Mouse (Mus musculus): ENCODE data around the gene Angptl1. TPM values are rescaled to one million over a fixed set of nuclear protein-coding genes. Genes with fewer than 3 reads are reported as not detected.

Angptl1 gene
- polyA plus RNA-seq, 1 experiment = 0.04 TPM

DNA sequence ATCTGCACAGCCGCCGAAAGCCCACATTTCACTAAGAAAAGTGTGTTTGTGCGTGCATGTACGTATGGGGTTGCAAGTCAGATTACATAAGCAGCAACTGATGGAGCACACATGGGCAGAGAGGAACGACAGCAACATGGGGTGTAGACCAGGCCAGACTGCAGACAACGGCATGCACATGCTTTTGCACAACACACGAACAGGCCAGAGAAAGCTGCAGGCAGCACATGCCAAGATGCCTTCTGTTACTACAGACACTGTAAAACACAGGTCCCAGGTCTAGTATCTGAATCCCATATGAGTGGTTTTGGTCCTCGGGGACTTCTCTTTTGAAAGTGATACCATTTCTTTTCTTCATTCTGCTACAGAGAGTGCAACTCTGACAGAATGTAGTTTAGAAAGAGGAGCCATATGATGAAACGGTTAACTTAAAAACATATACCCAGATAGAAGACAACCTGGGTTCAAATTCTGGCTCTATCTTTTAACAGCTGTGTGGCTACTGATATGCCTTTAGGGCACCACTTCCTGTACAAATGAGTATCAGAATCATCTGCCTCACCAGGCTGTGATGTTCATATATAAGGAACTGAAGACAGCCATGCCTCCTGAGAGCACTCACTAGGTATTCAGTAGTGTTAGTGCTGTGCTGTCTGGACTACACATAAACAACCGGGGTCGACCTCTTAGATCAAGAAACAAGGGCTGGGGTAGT, 3.4 kb downstream of the Angptl1 start:
- Histone ChIP-seq H3K79me2 (ENCODE audit: control insufficient read depth, insufficient read depth) (no peaks in the 10 kb centered on the region), H3K4me3 (no peak overlapping the region), H3K36me3 (ENCODE audit: control insufficient read depth, insufficient read depth) (no peaks in the 10 kb centered on the region), H3K4me2 (ENCODE audit: low read depth) (no peak overlapping the region), H3ac (ENCODE audit: control insufficient read depth, insufficient read length) (no peak overlapping the region), H3K27me3 (ENCODE audit: control insufficient read depth, insufficient read depth, insufficient read length) (no peaks in the 10 kb centered on the region)
- TF ChIP-seq MYOD1 (IDR thresholded peaks at IDR 0.05; ENCODE audit: control insufficient read depth in 1 of 3, insufficient read length in 2 of 3, low read depth in 2 of 3) (no peak), POLR2A (IDR thresholded peaks at IDR 0.05; ENCODE audit: insufficient read length, low read depth) (no peak), USF1 (IDR thresholded peaks at IDR 0.05; ENCODE audit: low read depth) (no peak), SRF (IDR thresholded peaks at IDR 0.05; ENCODE audit: control insufficient read depth, insufficient read length, low read depth) (no peak), CEBPB (IDR thresholded peaks at IDR 0.05; ENCODE audit: insufficient read depth, poor library complexity, severe bottlenecking) (no peak), MYOG (IDR thresholded peaks at IDR 0.05; ENCODE audit: control insufficient read depth in 1 of 3, insufficient read depth in 1 of 3, insufficient read length in 2 of 3, low read depth in 2 of 3) (no peak), TCF12 (IDR thresholded peaks at IDR 0.05; ENCODE audit: insufficient read depth, poor library complexity, severe bottlenecking) (no peak), E2F4 (IDR thresholded peaks at IDR 0.05; ENCODE audit: insufficient read depth) (no peak), REST (IDR thresholded peaks at IDR 0.05; ENCODE audit: insufficient read depth, insufficient read length) (no peak), POLR2AphosphoS2 (IDR thresholded peaks at IDR 0.05; ENCODE audit: insufficient read length, low read depth) (no peak), MAX (IDR thresholded peaks at IDR 0.05; ENCODE audit: low read depth) (no peak), TCF3 (IDR thresholded peaks at IDR 0.05; ENCODE audit: insufficient read length, low read depth) (no peak)

DNA sequence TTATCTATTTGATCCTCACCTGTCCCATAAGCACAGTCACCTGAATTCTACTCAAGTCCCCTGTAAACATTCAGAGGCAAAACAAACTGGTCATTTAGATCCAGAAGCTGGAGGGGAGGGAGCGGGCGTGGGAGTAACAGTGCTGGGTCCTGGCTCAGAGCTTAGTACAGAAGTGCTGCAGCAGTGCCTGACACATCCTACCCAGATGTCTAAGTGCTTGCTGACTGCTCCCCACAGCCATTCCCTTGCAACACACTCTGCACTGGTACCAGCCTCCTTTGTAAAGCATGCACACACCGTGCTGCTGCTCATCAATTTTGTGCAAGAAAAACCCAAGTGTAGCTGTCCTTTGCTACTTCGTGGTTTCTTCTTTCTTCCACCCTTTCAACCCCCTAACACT, 8.7 kb downstream of the Angptl1 start:
- no peak for TF ChIP-seq USF1 (IDR thresholded peaks at IDR 0.05; ENCODE audit: low read depth)
- no peak overlapping the region for H3ac ChIP-seq (ENCODE audit: control insufficient read depth, insufficient read length)
- no peaks in the 10 kb centered on the region for H3K27me3 ChIP-seq (ENCODE audit: control insufficient read depth, insufficient read depth, insufficient read length)
- H3K79me2 ChIP-seq (ENCODE audit: control insufficient read depth, insufficient read depth) = no peaks in the 10 kb centered on the region
- H3K36me3 ChIP-seq (ENCODE audit: control insufficient read depth, insufficient read depth) = no peaks in the 10 kb centered on the region
- H3K4me3 ChIP-seq = no peak overlapping the region
- no peak overlapping the region for H3K4me2 ChIP-seq (ENCODE audit: low read depth)

DNA sequence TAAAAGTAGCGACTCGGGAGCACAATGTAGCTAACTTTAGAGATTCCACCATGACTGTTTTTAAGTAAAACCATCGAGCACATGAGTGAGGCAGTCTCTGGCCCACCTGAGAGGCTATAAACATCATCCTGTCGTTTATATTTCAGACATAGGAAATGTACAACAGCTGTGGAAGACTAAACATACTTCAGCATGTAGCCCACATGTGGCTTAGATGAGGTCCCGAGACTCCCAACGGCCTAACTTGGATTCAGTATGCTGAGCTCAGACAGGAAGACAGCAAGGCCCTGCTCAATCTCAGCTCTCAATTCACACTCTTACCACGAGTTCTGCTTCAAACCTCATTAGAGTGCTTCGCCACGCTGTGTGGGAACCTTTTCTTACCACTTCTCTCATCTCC, 14.0 kb downstream of the Angptl1 start:
- Histone ChIP-seq H3K79me2 (ENCODE audit: control insufficient read depth, insufficient read depth) (no peaks in the 10 kb centered on the region), H3ac (ENCODE audit: control insufficient read depth, insufficient read length) (no peak overlapping the region), H3K4me2 (ENCODE audit: low read depth) (no peak overlapping the region), H3K4me3 (no peak overlapping the region), H3K27me3 (ENCODE audit: control insufficient read depth, insufficient read depth, insufficient read length) (no peaks in the 10 kb centered on the region), H3K36me3 (ENCODE audit: control insufficient read depth, insufficient read depth) (no peaks in the 10 kb centered on the region)
- TF ChIP-seq TCF3 (IDR thresholded peaks at IDR 0.05; ENCODE audit: insufficient read length, low read depth) = no peak
- TF ChIP-seq MYOD1 (IDR thresholded peaks at IDR 0.05; ENCODE audit: control insufficient read depth in 1 of 3, insufficient read length in 2 of 3, low read depth in 2 of 3) = no peak
- TF ChIP-seq MYOG (IDR thresholded peaks at IDR 0.05; ENCODE audit: control insufficient read depth in 1 of 3, insufficient read depth in 1 of 3, insufficient read length in 2 of 3, low read depth in 2 of 3) = no peak
- TF ChIP-seq MAX (IDR thresholded peaks at IDR 0.05; ENCODE audit: low read depth) = no peak
- TF ChIP-seq POLR2AphosphoS2 (IDR thresholded peaks at IDR 0.05; ENCODE audit: insufficient read length, low read depth) = no peak
- TF ChIP-seq CEBPB (IDR thresholded peaks at IDR 0.05; ENCODE audit: insufficient read depth, poor library complexity, severe bottlenecking) = no peak

DNA sequence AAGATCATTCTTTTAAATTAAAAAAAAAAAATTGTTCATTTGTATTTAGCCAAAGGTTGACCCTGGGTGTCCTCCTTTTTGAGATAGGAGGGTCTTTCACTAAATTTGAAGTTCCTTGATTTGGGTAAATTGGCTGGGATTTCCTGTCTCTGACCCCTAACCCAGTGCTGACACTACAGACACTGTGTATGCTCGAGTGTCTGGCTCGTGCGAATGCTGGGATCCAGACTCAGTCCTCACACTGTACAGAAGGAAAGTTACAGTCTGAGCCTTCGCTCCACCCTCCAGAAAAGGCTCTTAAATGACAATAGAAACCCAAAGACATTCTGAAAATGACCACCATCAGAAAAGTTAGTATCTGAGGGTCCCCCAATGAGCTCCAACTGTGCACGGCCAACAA, 14.5 kb downstream of the Angptl1 start:
- no peak for TF ChIP-seq REST (IDR thresholded peaks at IDR 0.05; ENCODE audit: insufficient read depth, insufficient read length)
- TF ChIP-seq SRF (IDR thresholded peaks at IDR 0.05; ENCODE audit: control insufficient read depth, insufficient read length, low read depth) = no peak
- no peak for TF ChIP-seq POLR2AphosphoS2 (IDR thresholded peaks at IDR 0.05; ENCODE audit: insufficient read length, low read depth)
- no peak for TF ChIP-seq TCF12 (IDR thresholded peaks at IDR 0.05; ENCODE audit: insufficient read depth, poor library complexity, severe bottlenecking)
- no peak for TF ChIP-seq USF1 (IDR thresholded peaks at IDR 0.05; ENCODE audit: low read depth)
- TF ChIP-seq MAX (IDR thresholded peaks at IDR 0.05; ENCODE audit: low read depth) = no peak
- no peak for TF ChIP-seq TCF3 (IDR thresholded peaks at IDR 0.05; ENCODE audit: insufficient read length, low read depth)
- TF ChIP-seq CEBPB (IDR thresholded peaks at IDR 0.05; ENCODE audit: insufficient read depth, poor library complexity, severe bottlenecking) = no peak
- TF ChIP-seq E2F4 (IDR thresholded peaks at IDR 0.05; ENCODE audit: insufficient read depth) = no peak
- no peak for TF ChIP-seq POLR2A (IDR thresholded peaks at IDR 0.05; ENCODE audit: insufficient read length, low read depth)
- no peak for TF ChIP-seq MYOD1 (IDR thresholded peaks at IDR 0.05; ENCODE audit: control insufficient read depth in 1 of 3, insufficient read length in 2 of 3, low read depth in 2 of 3)
- H3K36me3 ChIP-seq (ENCODE audit: control insufficient read depth, insufficient read depth) = no peaks in the 10 kb centered on the region
- no peaks in the 10 kb centered on the region for H3K79me2 ChIP-seq (ENCODE audit: control insufficient read depth, insufficient read depth)
- H3K4me3 ChIP-seq = no peak overlapping the region
- H3K4me2 ChIP-seq (ENCODE audit: low read depth) = no peak overlapping the region
- no peaks in the 10 kb centered on the region for H3K27me3 ChIP-seq (ENCODE audit: control insufficient read depth, insufficient read depth, insufficient read length)
- no peak overlapping the region for H3ac ChIP-seq (ENCODE audit: control insufficient read depth, insufficient read length)

DNA sequence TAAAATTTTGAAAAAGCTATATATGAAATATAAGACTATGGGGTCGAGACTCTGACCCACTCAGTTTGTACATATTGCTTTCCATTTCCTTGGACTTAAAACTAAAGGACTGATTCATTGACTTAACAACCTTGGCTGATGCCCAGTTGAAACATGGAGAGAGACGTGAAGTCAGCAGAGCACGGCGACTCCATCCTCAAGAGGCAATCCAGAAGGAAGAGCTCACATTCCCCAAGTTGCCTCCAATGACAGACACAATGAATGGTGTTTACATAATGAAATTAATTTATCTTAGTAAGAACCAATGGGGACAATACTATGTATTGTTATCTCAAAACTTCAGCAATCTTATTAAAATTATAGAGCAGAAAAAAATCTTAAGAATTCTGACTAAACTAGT, 16.2 kb downstream of the Angptl1 start:
- Histone ChIP-seq H3ac (ENCODE audit: control insufficient read depth, insufficient read length) (no peak overlapping the region), H3K79me2 (ENCODE audit: control insufficient read depth, insufficient read depth) (no peaks in the 10 kb centered on the region), H3K27me3 (ENCODE audit: control insufficient read depth, insufficient read depth, insufficient read length) (no peaks in the 10 kb centered on the region), H3K4me3 (no peak overlapping the region), H3K36me3 (ENCODE audit: control insufficient read depth, insufficient read depth) (no peaks in the 10 kb centered on the region), H3K4me2 (ENCODE audit: low read depth) (no peak overlapping the region)
- TF ChIP-seq MAX (IDR thresholded peaks at IDR 0.05; ENCODE audit: low read depth) (no peak), POLR2AphosphoS2 (IDR thresholded peaks at IDR 0.05; ENCODE audit: insufficient read length, low read depth) (no peak), MYOD1 (IDR thresholded peaks at IDR 0.05; ENCODE audit: control insufficient read depth in 1 of 3, insufficient read length in 2 of 3, low read depth in 2 of 3) (no peak), TCF12 (IDR thresholded peaks at IDR 0.05; ENCODE audit: insufficient read depth, poor library complexity, severe bottlenecking) (no peak), TCF3 (IDR thresholded peaks at IDR 0.05; ENCODE audit: insufficient read length, low read depth) (no peak), REST (IDR thresholded peaks at IDR 0.05; ENCODE audit: insufficient read depth, insufficient read length) (no peak), POLR2A (IDR thresholded peaks at IDR 0.05; ENCODE audit: insufficient read length, low read depth) (no peak), CEBPB (IDR thresholded peaks at IDR 0.05; ENCODE audit: insufficient read depth, poor library complexity, severe bottlenecking) (no peak), SRF (IDR thresholded peaks at IDR 0.05; ENCODE audit: control insufficient read depth, insufficient read length, low read depth) (no peak), E2F4 (IDR thresholded peaks at IDR 0.05; ENCODE audit: insufficient read depth) (no peak), USF1 (IDR thresholded peaks at IDR 0.05; ENCODE audit: low read depth) (no peak)
